Mouse (Mus musculus): ENCODE results near the gene Zfp790. TPM values are rescaled to one million over a fixed set of nuclear protein-coding genes. Genes with fewer than 3 reads are reported as not detected.

The Zfp790 gene
- polyA plus RNA-seq (2017; shearing (Covaris generic)) = 31.0 TPM

DNA sequence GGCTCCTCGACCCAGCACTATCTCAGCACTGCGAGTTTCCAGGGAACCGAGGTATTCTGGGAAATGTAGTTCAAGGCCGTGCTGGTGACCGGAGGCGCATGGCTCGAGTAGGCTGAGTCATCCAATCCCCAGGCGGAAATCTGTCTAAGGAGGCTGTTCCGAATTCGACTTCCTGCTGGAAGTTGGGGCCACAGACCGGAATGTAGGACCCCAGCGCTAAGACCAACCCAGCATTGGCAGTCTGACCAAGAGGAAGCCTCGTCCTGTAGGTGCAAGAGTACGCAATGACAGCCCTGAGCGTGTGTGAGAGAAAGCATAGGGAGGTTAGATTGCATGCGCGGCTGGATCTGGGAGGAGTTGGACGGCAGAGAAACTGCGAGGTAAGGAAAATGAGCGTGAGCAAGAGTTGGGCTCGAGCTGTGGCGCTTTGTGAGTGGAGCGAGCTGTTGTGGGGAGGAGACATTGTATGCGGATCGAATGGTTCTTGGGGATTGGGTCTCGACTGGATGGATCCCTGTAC is at the start of gene Zfp790:
Gene Zfp790 (plus strand): TSS at position 205 of the 520 bp plus-strand sequence.

DNA sequence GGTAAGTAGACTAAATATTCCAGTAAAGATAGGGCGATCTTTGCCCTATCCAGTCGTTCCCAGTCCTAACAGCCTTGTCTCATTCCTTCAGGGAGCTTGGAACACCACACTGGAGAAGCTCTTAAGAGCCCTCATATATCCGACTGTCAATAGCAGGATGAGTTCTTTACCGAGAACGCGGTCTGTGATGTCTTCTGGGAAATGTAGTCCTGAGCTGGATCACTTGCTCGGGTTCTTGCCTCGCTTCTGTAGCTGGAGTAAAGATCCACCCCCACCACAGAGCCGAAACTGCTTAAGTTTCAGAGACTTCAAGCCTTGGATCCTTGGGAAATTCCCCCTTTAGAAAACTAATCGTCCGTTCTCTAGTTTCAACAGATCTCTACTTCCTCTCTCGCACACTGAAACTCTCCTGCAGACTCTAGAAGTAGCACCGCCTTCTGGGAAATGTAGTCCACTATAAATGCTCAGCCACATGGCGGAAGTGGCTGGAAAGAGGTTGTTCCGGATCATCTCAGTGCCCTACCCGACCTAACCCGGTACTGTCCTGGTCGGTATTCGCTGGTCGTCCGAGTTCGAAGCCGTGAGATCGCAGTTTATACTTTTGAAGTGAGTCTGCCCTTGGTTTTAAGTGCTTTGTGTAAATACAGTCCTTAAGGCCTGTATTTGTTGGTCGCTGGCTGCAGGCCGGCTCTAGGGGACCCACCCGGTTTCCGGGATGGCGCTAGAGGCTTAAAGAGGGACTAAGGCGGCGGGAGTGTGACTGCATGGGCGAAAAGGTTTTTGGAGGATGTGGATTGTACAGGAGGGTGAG is 47.6 kb upstream of the Zfp790 start, which contains the start of gene Zfp84:
Gene Zfp84 (plus strand): TSS at position 463 of the 811 bp plus-strand sequence.

DNA sequence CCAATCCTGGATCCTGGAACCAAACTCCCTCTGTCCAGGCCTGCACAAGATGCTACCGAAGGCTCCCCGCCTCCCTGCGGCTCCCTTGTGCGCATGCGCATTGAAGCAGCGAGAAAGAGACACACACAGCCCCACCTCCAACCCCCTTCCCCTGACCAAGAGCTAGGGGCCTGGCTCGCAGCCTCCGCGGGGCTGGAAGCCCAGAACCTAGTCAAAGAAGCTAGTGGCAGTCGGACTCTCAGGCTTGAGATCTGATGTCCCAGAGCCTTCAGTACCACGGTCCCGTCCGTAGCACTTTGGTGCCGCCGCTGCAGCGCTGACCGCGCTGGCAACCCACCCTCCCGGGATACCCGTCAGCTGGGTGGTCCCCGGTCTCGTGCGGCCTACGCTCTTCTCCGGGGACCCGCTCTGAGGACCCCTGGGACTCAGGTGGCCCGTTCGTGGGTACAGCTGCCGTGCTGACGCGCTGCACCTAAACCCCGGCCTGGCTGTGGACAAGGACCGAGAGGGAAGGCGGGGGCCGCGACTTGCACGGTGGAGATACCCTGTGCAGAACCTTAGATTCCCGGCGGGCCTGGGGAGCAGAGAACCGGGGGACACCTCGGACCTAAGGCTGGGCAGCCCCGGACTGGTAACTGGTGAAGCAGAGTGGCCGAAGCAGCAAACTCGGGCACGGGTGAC is 31.9 kb upstream of the Zfp790 start, which contains the start of gene Zfp30:
Gene Zfp30 (plus strand): TSS at position 128 of the 681 bp plus-strand sequence.

DNA sequence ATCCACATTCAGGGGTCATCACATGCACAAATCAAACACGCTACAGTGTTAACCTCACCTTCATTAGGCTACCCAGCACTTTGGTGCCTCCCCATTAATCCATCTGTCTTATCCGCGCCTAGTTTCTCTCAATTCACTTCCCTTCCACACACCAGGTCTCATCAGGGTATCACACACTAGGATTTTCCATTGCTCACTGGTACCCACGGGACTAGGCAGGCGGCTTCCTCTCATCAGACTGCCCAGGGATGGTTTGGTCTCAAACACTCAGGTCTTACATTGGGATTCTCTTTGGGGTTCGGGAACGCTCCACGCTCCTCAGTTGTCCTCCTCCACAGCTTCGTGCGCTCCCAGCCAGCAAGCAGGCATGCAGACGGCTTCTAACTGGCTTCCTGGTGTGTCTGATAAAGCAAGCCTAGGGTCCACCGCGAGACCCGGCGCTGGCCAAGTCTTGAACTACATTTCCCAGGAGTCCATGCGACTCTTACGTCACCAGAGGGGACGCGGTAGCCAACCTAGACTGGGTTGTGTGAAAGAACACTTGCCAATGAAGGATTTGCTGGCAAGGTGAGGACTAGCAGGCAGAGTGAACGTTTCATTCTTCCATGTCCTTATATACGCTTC is 37.4 kb downstream of the Zfp790 start, which contains the start of gene Zfp940:
Gene Zfp940 (minus strand): TSS at position 451 of the 624 bp plus-strand sequence.

DNA sequence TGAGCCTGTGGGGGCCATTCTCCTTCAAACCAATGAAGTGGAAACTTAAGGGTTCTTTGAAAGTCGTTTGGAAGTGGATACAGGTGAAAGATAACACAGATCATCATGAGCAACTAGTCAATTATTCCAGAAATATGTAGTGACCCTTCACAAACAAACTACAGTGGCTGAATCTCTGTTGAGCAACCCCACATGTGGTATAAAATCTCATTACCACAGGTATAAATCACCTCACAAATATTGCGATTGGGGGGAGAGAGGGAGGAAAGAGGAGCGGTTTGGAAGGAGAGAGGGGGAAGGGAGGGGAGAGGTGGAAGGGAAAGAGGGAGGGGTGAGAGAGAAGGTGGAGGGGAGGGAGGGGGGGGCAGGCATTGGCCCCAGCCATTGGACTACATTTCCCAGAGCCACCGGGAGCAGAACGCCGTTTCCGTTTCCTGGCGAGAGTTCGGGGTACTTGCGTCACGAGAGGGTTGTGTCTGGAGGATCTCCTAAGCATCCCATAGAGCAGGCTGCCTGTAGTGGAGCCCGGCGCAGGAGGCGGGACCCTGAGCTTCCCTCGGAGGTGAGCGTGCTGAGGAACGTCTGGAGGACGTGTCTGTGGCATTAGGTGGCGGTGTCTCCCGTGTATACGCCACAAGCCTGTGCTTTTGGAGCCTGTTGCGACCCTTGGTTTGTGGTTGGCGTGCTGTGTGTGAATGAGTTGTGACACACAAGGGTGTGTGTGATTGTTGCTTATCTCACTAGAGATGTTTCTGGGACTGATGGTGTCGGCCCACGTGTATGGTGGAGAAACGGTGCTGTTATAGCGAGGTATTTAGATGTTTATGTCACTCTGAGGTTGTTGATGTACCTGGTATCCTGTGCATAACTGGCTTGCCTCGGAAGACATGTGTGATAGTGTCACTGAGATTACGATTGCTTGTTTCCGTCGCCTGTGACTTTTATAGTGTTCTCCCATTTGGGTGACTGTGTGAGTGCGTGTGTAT is 43.9 kb downstream of the Zfp790 start, which contains the start of gene Zfp420:
Gene Zfp420 (plus strand): TSS at position 448 of the 986 bp plus-strand sequence.

Other genes with a start within 250 kb of the Zfp790 start
- not detected for gene Catsperg2, start 89.1 kb upstream of the Zfp790 start, polyA plus RNA-seq (2017; shearing (Covaris generic))
- 25.5 TPM for gene Zfp84, start 47.6 kb upstream of the Zfp790 start, polyA plus RNA-seq (2017; shearing (Covaris generic))
- 0.20 TPM for gene Zfp30, start 32.1 kb upstream of the Zfp790 start, polyA plus RNA-seq (2017; shearing (Covaris generic))
- 7.7 TPM for gene Zfp940, start 37.6 kb downstream of the Zfp790 start, polyA plus RNA-seq (2017; shearing (Covaris generic))
- gene Zfp420, start 43.9 kb downstream of the Zfp790 start, polyA plus RNA-seq (2017; shearing (Covaris generic)) = 11.8 TPM
- 7.9 TPM for gene Zfp27, start 90.5 kb downstream of the Zfp790 start, polyA plus RNA-seq (2017; shearing (Covaris generic))
- 0.91 TPM for gene Zfp383, start 92.1 kb downstream of the Zfp790 start, polyA plus RNA-seq (2017; shearing (Covaris generic))
- gene Zfp74, start 138.0 kb downstream of the Zfp790 start, polyA plus RNA-seq (2017; shearing (Covaris generic)) = 11.4 TPM
- gene Zfp568, start 167.8 kb downstream of the Zfp790 start, polyA plus RNA-seq (2017; shearing (Covaris generic)) = 6.7 TPM
- 8.0 TPM for gene Zfp14, start 235.3 kb downstream of the Zfp790 start, polyA plus RNA-seq (2017; shearing (Covaris generic))